Mouse (Mus musculus) A20 (cell line): ENCODE data around the gene Best1.

ENCODE experiments used
- DNase-seq: peaks from one replicate; pipeline ENCODE4 v3.0.0-alpha.2; 2011; ENCODE audit warnings: low read depth, low spot score

Gene Best1

GRCm38 (mm10) chr19:10001206-10001969, at the start of gene Best1, which contains the start of gene Rab3il1:
Gene Best1 (minus strand): TSS chr19:10001633.
Gene Rab3il1 (plus strand): TSS chr19:10001669.
- no peak for DNase-seq

DNA sequence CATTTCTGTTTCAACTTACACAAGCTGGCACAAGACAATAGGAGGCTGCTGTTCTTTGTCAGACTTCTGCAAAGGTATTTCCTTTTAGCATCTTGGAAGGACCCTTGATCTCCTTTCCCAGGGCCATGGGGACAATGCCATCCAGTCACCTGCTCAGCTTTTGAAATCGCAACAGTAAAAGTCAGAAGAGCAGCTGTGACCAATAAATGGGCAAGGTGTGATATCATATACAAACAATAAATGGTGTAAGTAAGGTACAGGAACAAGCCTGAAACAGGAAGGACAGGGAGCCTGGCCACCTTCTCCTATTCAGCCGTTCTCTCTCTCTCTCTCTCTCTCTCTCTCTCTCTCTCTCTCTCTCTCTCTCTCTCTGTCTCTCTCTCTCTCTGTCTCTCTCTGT, 49.0 kb upstream of the Best1 start:
- no peak for DNase-seq

DNA sequence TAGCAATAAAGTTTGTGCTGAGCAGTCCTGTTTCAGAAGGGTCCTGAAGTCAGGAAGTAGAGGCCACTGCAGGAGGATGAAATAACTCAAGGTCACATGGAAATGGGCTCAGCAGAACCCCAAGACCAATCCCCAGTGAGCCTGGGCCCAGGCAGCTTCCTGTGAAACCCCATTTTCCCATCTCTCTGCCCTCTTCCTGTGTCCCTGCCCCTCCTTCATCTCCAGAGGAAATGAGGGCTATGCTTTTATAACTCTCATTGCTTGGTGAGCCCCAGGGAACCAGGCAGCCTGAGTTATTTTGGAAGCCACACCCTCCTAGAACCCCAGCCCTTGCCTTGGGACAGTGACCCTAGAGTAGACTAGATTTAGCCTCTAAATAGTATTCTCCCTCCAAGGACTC, 48.1 kb upstream of the Best1 start:
- DNase-seq: no peak

GRCm38 (mm10) chr19:10046983-10047382, 45.5 kb upstream of the Best1 start:
- DNase-seq: peak; percentile 83

GRCm38 (mm10) chr19:10046346-10046745, 44.9 kb upstream of the Best1 start:
- DNase-seq: no peak

GRCm38 (mm10) chr19:10045707-10046106, 44.3 kb upstream of the Best1 start:
- DNase-seq: no peak

DNA sequence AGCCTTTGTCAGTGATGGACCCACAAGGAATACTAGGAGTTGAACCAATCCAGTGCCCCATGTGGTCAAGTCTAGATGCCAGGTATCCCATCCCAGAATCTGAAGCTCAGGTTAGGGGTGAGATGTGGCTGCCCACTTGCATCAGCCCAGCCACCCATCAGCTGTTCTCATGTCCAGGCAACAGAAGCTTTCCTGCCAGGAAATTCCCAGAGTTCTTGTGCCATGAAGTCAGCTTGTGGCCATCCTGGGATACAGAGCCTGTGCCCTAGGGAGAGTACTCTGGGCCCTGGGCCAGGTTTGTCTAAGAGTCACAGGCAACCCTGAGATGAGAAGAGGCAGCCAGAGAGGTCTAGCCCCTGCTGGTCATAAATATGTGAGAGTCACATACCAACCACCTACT, 42.2 kb upstream of the Best1 start:
- no peak for DNase-seq

GRCm38 (mm10) chr19:10042816-10043215, 41.4 kb upstream of the Best1 start:
- DNase-seq: no peak

DNA sequence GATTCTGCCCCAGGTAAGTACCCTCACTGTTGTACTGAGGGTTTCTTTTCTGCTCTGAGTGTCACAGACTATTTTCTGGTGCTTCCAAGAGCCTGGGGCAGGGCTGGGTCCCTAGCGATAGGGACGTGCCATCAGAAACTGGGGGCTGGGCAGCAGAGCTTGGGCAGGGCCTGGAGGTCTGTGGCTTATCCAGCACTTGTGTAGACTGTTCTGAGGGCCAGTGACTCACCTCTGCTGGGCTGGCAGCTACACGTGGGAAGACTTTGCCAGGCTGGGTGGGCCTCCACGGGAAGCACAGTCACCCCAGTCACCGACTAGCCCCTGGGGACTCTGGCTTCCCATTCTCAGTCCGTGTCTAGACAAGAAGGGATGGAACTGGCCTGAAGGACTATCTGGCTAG, 40.8 kb upstream of the Best1 start:
- no peak for DNase-seq

DNA sequence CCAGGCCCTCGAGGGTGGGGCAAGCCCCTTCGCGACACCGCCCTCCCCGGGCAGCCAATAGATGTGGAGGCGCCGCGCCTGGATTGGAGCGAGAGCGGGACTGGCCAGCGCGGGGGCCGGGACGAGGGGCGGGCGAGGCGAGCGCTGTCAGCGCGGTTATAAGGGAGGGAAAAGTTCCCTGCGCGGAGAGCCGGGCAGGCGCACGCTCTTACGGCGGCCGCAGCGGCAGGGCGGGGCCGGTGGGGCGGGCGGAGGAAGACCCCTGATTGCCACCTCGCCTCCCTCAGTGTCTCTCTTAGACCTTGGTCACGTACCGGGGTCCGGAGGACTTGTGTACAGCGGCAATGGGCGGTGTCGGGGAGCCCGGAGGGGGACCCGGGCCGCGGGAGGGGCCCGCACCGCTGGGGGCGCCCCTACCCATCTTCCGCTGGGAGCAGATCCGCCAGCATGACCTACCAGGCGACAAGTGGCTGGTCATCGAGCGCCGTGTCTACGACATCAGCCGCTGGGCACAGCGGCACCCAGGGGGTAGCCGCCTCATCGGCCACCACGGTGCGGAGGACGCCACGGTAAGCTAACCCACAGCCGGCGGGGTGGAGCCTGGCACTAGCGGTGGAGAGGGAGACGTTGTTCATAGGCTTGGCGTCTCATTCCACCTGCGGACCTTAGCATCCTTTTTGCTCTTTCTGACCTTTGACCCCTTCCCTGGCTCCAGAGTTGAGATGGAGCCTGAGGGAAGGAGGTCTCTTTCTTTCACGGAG, 40.1 kb upstream of the Best1 start, which contains the start of gene Fads3:
Gene Fads3, plus strand, starts transcription at position 182 of the 761 bp plus-strand sequence.
- no peak for DNase-seq

DNA sequence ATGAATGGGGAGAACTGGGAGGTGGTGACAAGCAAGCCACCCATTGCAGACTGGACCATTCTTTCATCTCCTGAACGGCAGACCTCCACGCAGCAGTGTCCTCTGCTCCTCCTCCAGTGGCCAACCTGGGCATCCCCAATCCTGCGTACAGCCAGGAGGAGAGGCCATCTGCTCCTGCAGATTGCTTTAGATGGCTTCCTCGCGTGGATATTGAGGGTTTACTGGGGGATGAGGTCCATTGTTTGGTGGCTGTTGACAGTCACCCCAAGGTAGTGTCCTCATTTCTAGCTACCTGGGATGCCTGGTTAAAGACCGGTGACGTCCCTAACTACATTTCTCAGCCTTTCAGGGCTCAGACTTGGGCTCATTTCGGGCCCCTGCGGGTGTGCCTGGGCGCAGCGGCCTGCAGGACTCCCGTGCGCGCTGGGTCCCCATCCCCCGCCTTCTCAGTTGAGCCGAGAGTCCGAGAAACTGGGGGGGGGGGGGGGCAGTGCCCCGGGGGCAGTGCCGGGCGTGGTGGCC, 39.5 kb upstream of the Best1 start:
- no peak for DNase-seq

- no peak for DNase-seq
These were observed 38.2 kb upstream of the Best1 start for GRCm38 (mm10) chr19:10039615-10040014.

DNA sequence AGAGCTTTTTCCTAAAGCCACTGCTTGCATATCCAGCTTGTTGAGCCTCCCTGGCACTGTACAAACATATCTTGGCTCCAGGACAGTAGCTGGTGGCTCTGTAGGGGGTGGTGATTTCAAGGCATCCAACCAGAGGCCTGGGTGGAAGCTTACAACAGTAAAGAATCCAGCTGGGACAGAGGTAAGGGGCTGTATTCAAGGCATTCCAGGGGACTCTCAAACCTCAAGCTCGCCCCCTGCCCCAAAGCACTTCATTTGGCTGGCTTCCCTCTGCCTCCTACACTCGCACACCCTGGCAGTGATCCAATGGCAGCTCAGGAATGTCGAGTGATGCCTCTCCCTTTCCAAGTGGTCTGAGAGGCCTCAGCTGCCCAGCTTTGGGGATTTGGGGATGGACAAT, 37.5 kb upstream of the Best1 start:
- no peak for DNase-seq

DNA sequence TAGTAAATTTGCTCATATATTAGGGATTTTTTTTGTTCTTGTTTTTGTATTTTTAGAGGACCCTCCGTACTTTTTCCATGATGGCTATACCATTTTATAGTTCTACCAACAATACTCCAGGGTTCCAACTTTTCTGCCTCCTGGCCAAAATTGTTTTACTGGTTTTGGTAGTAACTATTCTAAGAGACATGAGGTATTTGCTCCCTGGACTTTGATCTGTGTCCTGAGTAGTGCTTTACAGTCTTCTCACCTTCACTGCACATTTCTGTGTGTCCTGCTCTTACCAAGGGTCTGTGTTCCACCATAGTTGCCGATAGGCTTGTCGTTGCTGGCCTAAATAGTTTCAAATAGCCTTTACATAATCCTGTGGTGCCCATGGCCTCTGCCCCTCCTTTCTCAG, 36.9 kb upstream of the Best1 start:
- no peak for DNase-seq

- DNase-seq: no peak
These were observed 36.1 kb upstream of the Best1 start for GRCm38 (mm10) chr19:10037534-10037933.

GRCm38 (mm10) chr19:10034785-10035447, 33.5 kb upstream of the Best1 start:
- DNase-seq: peak; percentile 78

DNA sequence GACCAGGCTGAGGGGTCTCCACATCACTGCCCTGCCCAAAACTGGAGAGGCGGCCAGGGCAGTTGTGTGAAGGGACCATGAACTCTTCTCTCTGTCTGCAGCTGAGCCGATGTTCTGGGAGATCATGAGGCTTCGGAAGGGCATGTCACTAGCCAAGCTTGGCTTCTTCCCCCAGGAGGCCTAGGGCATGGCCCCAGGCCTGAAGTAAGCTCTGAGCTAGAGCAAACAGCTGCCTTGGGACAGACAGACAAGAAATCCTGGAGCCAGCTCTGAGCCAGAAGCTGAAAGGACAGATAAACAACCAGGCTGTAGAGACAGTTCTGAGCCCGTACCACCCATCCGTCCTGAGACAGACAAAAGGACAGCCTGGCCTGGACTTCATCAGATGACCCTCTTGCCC, 32.9 kb upstream of the Best1 start:
- no peak for DNase-seq

GRCm38 (mm10) chr19:10033211-10033973, 32.0 kb upstream of the Best1 start:
- DNase-seq: peak; percentile 69

- DNase-seq: no peak
These were observed 28.3 kb upstream of the Best1 start for GRCm38 (mm10) chr19:10029746-10030145.

DNA sequence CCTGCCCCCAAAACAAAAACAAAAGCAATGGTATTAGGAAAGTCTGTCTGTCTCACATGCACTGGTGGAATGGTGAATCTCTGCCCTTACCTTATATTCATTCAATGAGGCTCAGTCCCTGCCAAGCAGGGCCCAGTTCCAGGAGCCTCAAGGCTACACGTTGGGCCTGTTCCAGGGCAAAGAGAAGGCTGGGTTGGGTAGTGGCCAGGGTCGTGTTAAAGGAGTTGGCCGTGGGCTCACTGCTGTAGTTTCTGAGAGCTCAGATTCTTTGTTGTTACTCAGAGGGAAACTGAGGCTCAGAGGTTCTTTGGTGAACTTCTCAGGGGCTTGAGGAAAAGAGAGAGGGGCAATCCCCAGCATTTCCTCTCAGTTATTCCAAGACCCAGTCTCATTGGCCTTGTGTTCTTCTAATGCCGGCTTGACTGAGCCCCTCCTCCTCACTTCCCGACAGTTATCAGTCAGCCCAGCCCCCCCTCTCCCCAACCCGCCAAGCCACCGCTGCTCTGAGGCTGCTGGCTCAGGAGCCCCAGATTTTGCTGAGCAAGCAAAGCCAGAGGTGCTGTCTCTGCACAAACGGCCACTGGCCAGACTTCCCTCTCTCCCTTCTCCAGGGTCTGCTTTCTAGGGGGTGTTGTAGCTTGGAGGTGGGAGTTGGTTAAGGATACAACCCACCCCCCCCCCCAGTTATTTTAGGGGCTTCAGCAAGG, 23.9 kb upstream of the Best1 start:
- no peak for DNase-seq

- DNase-seq: no peak
These were observed 21.9 kb upstream of the Best1 start for GRCm38 (mm10) chr19:10023304-10023758.
